Mouse (Mus musculus) embryonic fibroblast, embryonic 13.5 days (primary cell): ENCODE measurements around the gene Olfr816.

Source experiments
- CTCF ChIP-seq: IDR thresholded peaks from 2 replicates; pipeline ENCODE4 v1.5.1; 2011; ENCODE audit warnings: mild to moderate bottlenecking, control low read depth, low read length, moderate library complexity, borderline replicate concordance; ENCODE audit not compliant: insufficient read depth
- POLR2A ChIP-seq: IDR thresholded peaks from 2 replicates; pipeline ENCODE4 v1.6.1; 2011; ENCODE audit warnings: low read depth, mild to moderate bottlenecking, control low read depth, low read length, moderate library complexity

DNA sequence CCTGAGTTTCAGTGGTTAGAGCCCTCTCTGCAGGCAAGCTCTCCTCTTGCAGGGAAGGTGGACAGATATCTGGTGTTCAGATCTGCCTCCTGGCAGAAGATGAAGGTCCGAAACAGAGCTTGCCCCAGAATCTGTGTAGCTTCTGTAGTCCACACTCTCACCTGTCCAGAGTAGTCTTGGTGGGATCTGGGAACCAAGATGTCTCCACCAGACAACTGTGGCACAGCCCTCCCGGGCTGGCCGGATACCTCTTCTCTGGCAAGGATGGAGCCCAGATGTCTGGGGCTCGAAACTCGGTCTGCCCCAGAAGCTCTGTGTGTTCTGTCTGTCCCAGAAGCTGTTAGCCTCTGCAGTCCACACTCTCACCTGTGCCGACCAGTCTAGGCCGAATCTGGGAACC is 29.5 kb downstream of the Olfr816 start:
- TF ChIP-seq CTCF (no peak), POLR2A (no peak)
